Mouse (Mus musculus): Measurements from ENCODE around the gene Pim3. TPM values are rescaled to one million over a fixed set of nuclear protein-coding genes. Genes with fewer than 3 reads are reported as not detected.

Pim3 gene
- polyA plus RNA-seq, 1 experiment from 2014 or later, result 46.2 TPM

DNA sequence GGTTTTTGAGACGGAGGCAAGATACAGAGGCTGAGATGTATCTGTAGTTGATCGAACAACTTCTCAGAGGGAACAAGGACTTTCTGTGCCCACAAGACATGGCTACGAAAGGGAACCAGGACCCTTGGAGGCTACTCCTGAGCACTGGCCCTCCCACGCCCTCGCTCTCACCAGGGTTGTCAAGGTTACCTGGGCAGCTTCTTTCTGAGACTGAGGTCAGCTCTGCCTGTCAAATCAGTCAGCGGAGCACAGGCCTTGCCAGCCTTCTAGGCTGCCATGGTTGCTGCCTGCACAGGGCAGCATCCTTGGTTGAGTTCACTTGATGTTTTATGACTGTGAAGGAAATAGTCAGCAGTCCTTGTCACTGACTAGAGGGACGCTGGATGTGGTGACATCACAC is 39.5 kb upstream of the Pim3 start:
- H3K4me1 ChIP-seq (ENCODE audit: control insufficient read depth, insufficient read depth, low read length), result peaks cover 11% of the 10 kb centered on the region
- H3K36me3 ChIP-seq (ENCODE audit: control insufficient read depth, insufficient read depth, low read length), result peaks cover 49% of the 10 kb centered on the region
- H3K9ac ChIP-seq (ENCODE audit: low read depth, low read length), result no peak overlapping the region
- H3K27me3 ChIP-seq (ENCODE audit: control insufficient read depth, insufficient read depth, low read length), result no peaks in the 10 kb centered on the region
- no peak overlapping the region for H3K27ac ChIP-seq (ENCODE audit: low read depth, low read length)
- H3K9me3 ChIP-seq (ENCODE audit: control insufficient read depth, low read length), result no peaks in the 10 kb centered on the region
- no peak overlapping the region for H3K4me3 ChIP-seq (ENCODE audit: low read length)
- no peak for ATAC-seq (ENCODE audit: low FRiP score, low TSS enrichment)
- no peak overlapping the region for H3K4me2 ChIP-seq (replicated peaks; ENCODE audit: low read depth, low read length)
- 92% methylated on average over 7 of the region's 7 CpGs for WGBS

DNA sequence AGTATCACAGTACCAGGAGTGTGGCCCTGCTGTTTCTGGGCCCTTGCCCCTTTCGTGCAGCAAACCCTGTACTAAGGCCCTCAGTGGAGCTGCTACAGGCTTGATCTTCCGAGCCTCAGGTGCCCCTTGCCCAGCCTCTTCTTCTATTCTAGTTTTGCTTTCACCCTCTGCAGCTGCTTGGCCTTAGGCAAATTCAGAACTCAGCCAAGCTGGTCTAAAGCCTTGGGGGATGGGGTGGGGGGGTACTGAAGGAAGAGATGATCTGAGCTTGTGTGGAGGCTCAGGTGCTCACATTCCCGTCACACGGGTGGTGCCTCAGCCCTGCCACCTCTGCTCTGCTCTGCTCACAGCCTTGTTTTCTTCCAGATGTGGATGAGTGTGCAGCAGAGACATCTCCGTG is 38.6 kb upstream of the Pim3 start:
- H3K4me3 ChIP-seq (ENCODE audit: low read length), result no peak overlapping the region
- peaks cover 10% of the 10 kb centered on the region for H3K4me1 ChIP-seq (ENCODE audit: control insufficient read depth, insufficient read depth, low read length)
- H3K27ac ChIP-seq (ENCODE audit: low read depth, low read length), result no peak overlapping the region
- 98% methylated on average over 5 of the region's 5 CpGs for WGBS
- no peaks in the 10 kb centered on the region for H3K27me3 ChIP-seq (ENCODE audit: control insufficient read depth, insufficient read depth, low read length)
- no peak overlapping the region for H3K9ac ChIP-seq (ENCODE audit: low read depth, low read length)
- H3K9me3 ChIP-seq (ENCODE audit: control insufficient read depth, low read length), result no peaks in the 10 kb centered on the region
- ATAC-seq (ENCODE audit: low FRiP score, low TSS enrichment), result no peak
- no peak overlapping the region for H3K4me2 ChIP-seq (replicated peaks; ENCODE audit: low read depth, low read length)
- H3K36me3 ChIP-seq (ENCODE audit: control insufficient read depth, insufficient read depth, low read length), result peaks cover 49% of the 10 kb centered on the region

DNA sequence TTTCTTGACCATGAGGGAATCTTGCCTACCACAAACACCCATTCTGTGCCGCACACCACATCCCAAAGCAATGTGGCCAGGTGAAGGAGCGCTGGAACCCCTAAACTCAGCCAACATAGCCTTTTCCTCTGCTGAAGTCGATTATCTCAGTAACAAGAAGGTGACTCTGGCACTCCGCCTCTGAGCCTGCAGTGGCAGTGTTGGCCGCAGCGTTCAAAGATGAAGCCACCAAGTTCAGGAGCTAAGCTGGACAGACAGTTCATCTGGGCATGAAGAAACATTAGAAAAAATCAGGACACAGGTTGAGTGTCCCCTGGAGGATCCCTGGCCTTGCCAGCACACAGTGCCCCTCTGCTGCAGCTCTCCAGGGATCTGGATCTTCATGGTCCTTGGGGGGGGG is 34.5 kb upstream of the Pim3 start:
- Histone ChIP-seq H3K9ac (ENCODE audit: low read depth, low read length) (no peak overlapping the region), H3K36me3 (ENCODE audit: control insufficient read depth, insufficient read depth, low read length) (peaks cover 37% of the 10 kb centered on the region), H3K4me1 (ENCODE audit: control insufficient read depth, insufficient read depth, low read length) (peaks cover 7% of the 10 kb centered on the region; the same call in 1 of the 2 replicates), H3K9me3 (ENCODE audit: control insufficient read depth, low read length) (no peaks in the 10 kb centered on the region), H3K27ac (ENCODE audit: low read depth, low read length) (no peak overlapping the region), H3K27me3 (ENCODE audit: control insufficient read depth, insufficient read depth, low read length) (no peaks in the 10 kb centered on the region), H3K4me2 (replicated peaks; ENCODE audit: low read depth, low read length) (no peak overlapping the region), H3K4me3 (ENCODE audit: low read length) (no peak overlapping the region)
- 93% methylated on average over 6 of the region's 6 CpGs for WGBS
- ATAC-seq (ENCODE audit: low FRiP score, low TSS enrichment), result no peak

DNA sequence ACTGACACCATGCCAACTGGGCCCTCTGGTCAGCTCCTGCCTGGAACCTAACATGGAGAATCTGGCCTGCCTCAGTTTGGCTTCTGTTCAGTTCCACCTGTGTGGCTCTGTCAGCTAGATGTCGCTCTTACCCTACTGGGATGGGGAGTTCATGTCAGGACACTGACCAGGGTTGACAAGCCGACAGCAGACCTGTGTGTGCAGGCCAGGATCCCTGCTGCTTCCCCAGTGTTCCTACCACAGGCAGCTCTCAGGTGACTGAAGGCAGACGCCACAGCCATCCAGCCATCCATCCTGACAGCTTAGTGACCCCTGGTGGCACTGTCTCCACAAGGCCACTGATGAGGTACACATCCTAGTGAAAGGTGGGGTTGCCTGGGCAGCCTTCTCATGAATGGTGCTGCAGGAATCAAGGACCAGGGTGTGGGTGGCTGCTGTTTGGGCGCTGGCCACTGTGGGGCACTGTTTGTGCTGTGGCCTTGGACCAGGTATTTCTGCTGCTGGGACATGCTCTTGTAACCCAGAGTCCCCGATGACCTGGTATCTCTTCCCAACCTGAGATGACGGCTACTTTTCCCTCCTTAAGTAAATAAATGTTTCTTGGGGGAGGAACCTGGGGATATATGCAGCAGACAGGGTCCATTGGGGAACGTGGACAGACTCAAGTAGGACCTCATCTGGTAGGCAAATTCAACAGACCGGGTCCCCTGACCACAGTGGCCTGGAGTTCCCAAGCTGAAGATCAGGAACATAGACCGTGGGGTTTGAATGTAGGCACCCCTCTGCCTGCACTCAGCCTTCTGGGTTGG is 33.8 kb upstream of the Pim3 start:
- WGBS, result 27% methylated on average over 9 of the region's 9 CpGs
- Histone ChIP-seq H3K9me3 (ENCODE audit: control insufficient read depth, low read length) (no peaks in the 10 kb centered on the region), H3K4me2 (replicated peaks; ENCODE audit: low read depth, low read length) (no peak overlapping the region), H3K27me3 (ENCODE audit: control insufficient read depth, insufficient read depth, low read length) (no peaks in the 10 kb centered on the region), H3K9ac (ENCODE audit: low read depth, low read length) (no peak overlapping the region), H3K4me1 (ENCODE audit: control insufficient read depth, insufficient read depth, low read length) (peaks cover 7% of the 10 kb centered on the region; the same call in 1 of the 2 replicates), H3K36me3 (ENCODE audit: control insufficient read depth, insufficient read depth, low read length) (peaks cover 31% of the 10 kb centered on the region), H3K4me3 (ENCODE audit: low read length) (no peak overlapping the region), H3K27ac (ENCODE audit: low read depth, low read length) (no peak overlapping the region)
- peak; percentile 50 for ATAC-seq (ENCODE audit: low FRiP score, low TSS enrichment)

GRCm38 (mm10) chr15:88828800-88829705 is 32.9 kb upstream of the Pim3 start:
- no peaks in the 10 kb centered on the region for H3K27me3 ChIP-seq (ENCODE audit: control insufficient read depth, insufficient read depth, low read length)
- peaks cover 22% of the 10 kb centered on the region for H3K36me3 ChIP-seq (ENCODE audit: control insufficient read depth, insufficient read depth, low read length)
- no peaks in the 10 kb centered on the region for H3K9me3 ChIP-seq (ENCODE audit: control insufficient read depth, low read length)
- H3K4me1 ChIP-seq (ENCODE audit: control insufficient read depth, insufficient read depth, low read length), result peaks cover 7% of the 10 kb centered on the region; the same call in 1 of the 2 replicates
- H3K4me2 ChIP-seq (replicated peaks; ENCODE audit: low read depth, low read length), result no peak overlapping the region
- WGBS, result 61% methylated on average over 15 of the region's 17 CpGs
- no peak overlapping the region for H3K9ac ChIP-seq (ENCODE audit: low read depth, low read length)
- peak; percentile 91 for ATAC-seq (ENCODE audit: low FRiP score, low TSS enrichment)
- no peak overlapping the region for H3K27ac ChIP-seq (ENCODE audit: low read depth, low read length)
- no peak overlapping the region for H3K4me3 ChIP-seq (ENCODE audit: low read length)

DNA sequence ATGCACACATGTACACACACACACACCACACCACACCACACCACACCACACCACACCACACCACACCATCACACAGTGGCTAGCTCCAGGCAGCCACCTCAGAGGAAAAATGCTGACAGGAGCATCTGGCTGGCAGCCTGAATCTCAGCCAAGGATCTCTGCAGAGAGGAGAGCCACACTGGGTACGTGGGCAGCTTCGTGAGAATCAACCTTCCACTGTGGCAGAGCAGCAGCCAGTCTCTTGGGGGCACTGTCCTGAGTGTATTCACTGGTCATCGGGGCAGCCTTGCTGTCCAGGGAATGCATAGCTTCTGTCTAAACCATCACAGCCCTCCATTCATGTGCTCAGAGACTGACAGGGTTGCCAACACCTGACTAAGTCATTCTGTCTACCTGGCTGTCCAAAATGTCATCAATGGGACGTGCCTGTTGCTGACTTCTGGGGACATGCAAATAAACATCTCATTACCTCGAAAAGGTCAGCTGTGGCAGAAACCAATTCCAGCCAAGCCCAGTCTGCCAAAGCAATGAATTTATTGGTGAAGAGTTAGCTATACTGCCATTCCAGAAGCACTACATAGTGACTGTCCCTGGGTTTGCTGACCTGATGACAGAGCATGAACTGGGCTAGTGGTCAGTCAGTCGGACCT is 32.1 kb upstream of the Pim3 start:
- Histone ChIP-seq H3K27ac (ENCODE audit: low read depth, low read length) (no peak overlapping the region), H3K9ac (ENCODE audit: low read depth, low read length) (no peak overlapping the region), H3K4me3 (ENCODE audit: low read length) (no peak overlapping the region), H3K27me3 (ENCODE audit: control insufficient read depth, insufficient read depth, low read length) (no peaks in the 10 kb centered on the region), H3K4me1 (ENCODE audit: control insufficient read depth, insufficient read depth, low read length) (peaks cover 7% of the 10 kb centered on the region; the same call in 1 of the 2 replicates), H3K4me2 (replicated peaks; ENCODE audit: low read depth, low read length) (no peak overlapping the region), H3K36me3 (ENCODE audit: control insufficient read depth, insufficient read depth, low read length) (peaks cover 14% of the 10 kb centered on the region), H3K9me3 (ENCODE audit: control insufficient read depth, low read length) (no peaks in the 10 kb centered on the region)
- WGBS, result 79% methylated on average over 6 of the region's 6 CpGs
- ATAC-seq (ENCODE audit: low FRiP score, low TSS enrichment), result no peak

- no peak overlapping the region for H3K9ac ChIP-seq (ENCODE audit: low read depth, low read length)
- H3K36me3 ChIP-seq (ENCODE audit: control insufficient read depth, insufficient read depth, low read length), result peaks cover 6% of the 10 kb centered on the region
- H3K9me3 ChIP-seq (ENCODE audit: control insufficient read depth, low read length), result no peaks in the 10 kb centered on the region
- 73% methylated on average over 5 of the region's 5 CpGs for WGBS
- H3K4me2 ChIP-seq (replicated peaks; ENCODE audit: low read depth, low read length), result no peak overlapping the region
- H3K4me1 ChIP-seq (ENCODE audit: control insufficient read depth, insufficient read depth, low read length), result peaks cover 7% of the 10 kb centered on the region; the same call in 1 of the 2 replicates
- H3K27me3 ChIP-seq (ENCODE audit: control insufficient read depth, insufficient read depth, low read length), result no peaks in the 10 kb centered on the region
- ATAC-seq (ENCODE audit: low FRiP score, low TSS enrichment), result no peak
- no peak overlapping the region for H3K4me3 ChIP-seq (ENCODE audit: low read length)
- no peak overlapping the region for H3K27ac ChIP-seq (ENCODE audit: low read depth, low read length)
Observed at GRCm38 (mm10) chr15:88830696-88831095, 31.3 kb upstream of the Pim3 start.

DNA sequence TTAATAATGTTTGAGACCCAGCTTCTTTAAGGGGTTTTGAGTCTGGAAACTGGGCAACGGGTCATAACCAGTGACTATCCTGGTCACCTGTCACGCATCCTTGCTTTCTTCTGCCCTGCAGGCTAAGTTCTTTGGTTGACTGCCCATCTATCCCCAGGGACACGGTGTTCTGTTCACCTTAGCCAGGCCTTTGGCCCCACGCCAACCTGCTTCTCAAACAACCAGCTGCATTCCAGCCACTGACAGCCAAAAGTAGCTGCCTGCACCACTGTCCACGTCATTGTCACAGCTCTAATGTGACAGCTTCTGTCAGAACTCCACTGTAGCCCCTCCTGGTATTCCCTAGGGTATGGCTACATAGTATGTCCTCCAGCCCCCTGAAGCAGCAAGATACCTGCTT is 30.5 kb upstream of the Pim3 start:
- no peaks in the 10 kb centered on the region for H3K9me3 ChIP-seq (ENCODE audit: control insufficient read depth, low read length)
- no peaks in the 10 kb centered on the region for H3K27me3 ChIP-seq (ENCODE audit: control insufficient read depth, insufficient read depth, low read length)
- 37% methylated on average over 5 of the region's 5 CpGs for WGBS
- no peak overlapping the region for H3K27ac ChIP-seq (ENCODE audit: low read depth, low read length)
- H3K4me2 ChIP-seq (replicated peaks; ENCODE audit: low read depth, low read length), result no peak overlapping the region
- no peaks in the 10 kb centered on the region; the same call in 1 of the 2 replicates for H3K36me3 ChIP-seq (ENCODE audit: control insufficient read depth, insufficient read depth, low read length)
- no peak overlapping the region for H3K4me3 ChIP-seq (ENCODE audit: low read length)
- no peak overlapping the region for H3K9ac ChIP-seq (ENCODE audit: low read depth, low read length)
- H3K4me1 ChIP-seq (ENCODE audit: control insufficient read depth, insufficient read depth, low read length), result peaks cover 7% of the 10 kb centered on the region; the same call in 1 of the 2 replicates
- ATAC-seq (ENCODE audit: low FRiP score, low TSS enrichment), result no peak
